Mouse (Mus musculus) natural killer cell, adult 2 months (primary cell): Measurements from ENCODE around the gene Qpct.

Experiments
- DNase-seq, 2 experiments: peaks; one replicate each; pipeline ENCODE4 v3.0.0; 2022; ENCODE audit warnings: low spot score in 2 of 2

Gene Qpct

GRCm38 (mm10) chr17:79051606-79052005 lies at the start of gene Qpct:
Qpct (plus strand) TSS chr17:79051906.
- DNase-seq = no peak

- no peak for DNase-seq
Measured at GRCm38 (mm10) chr17:79013625-79014024, 38.1 kb upstream of the Qpct start.

- no peak for DNase-seq
Measured at GRCm38 (mm10) chr17:79014911-79015685, 36.6 kb upstream of the Qpct start.

GRCm38 (mm10) chr17:79015831-79016230 lies 35.9 kb upstream of the Qpct start:
- DNase-seq = no peak

- DNase-seq = no peak
Measured at GRCm38 (mm10) chr17:79018422-79018821, 33.3 kb upstream of the Qpct start.

GRCm38 (mm10) chr17:79019726-79020207 lies 31.9 kb upstream of the Qpct start:
- DNase-seq = no peak

GRCm38 (mm10) chr17:79020208-79020983 lies 31.3 kb upstream of the Qpct start, which contains the start of gene Prkd3:
Prkd3 (minus strand) TSS chr17:79020816.
- peak; percentile 26 to 43 for DNase-seq

GRCm38 (mm10) chr17:79020984-79021335 lies 30.7 kb upstream of the Qpct start:
- no peak for DNase-seq

GRCm38 (mm10) chr17:79022746-79023145 lies 29.0 kb upstream of the Qpct start:
- no peak for DNase-seq

- DNase-seq = no peak
Measured at GRCm38 (mm10) chr17:79024544-79024943, 27.2 kb upstream of the Qpct start.

GRCm38 (mm10) chr17:79029226-79029625 lies 22.5 kb upstream of the Qpct start:
- DNase-seq = no peak

- no peak for DNase-seq
Measured at GRCm38 (mm10) chr17:79031569-79031968, 20.1 kb upstream of the Qpct start.

- no peak for DNase-seq
Measured at GRCm38 (mm10) chr17:79032782-79033181, 18.9 kb upstream of the Qpct start.

- DNase-seq = no peak
Measured at GRCm38 (mm10) chr17:79039660-79040059, 12.0 kb upstream of the Qpct start.

GRCm38 (mm10) chr17:79043705-79044104 lies 8.0 kb upstream of the Qpct start:
- no peak for DNase-seq

- peak; percentile 33 to 44 for DNase-seq
Measured at GRCm38 (mm10) chr17:79052088-79052812, 544 bp downstream of the Qpct start.

GRCm38 (mm10) chr17:79058271-79058670 lies 6.6 kb downstream of the Qpct start:
- no peak for DNase-seq

GRCm38 (mm10) chr17:79060221-79060620 lies 8.5 kb downstream of the Qpct start:
- no peak for DNase-seq

- no peak for DNase-seq
Measured at GRCm38 (mm10) chr17:79064250-79064649, 12.5 kb downstream of the Qpct start.

- DNase-seq = no peak
Measured at GRCm38 (mm10) chr17:79068581-79068980, 16.9 kb downstream of the Qpct start.

GRCm38 (mm10) chr17:79069019-79069418 lies 17.3 kb downstream of the Qpct start:
- no peak for DNase-seq
